Mouse (Mus musculus): Measurements from ENCODE around the gene Hbq1a.

DNA sequence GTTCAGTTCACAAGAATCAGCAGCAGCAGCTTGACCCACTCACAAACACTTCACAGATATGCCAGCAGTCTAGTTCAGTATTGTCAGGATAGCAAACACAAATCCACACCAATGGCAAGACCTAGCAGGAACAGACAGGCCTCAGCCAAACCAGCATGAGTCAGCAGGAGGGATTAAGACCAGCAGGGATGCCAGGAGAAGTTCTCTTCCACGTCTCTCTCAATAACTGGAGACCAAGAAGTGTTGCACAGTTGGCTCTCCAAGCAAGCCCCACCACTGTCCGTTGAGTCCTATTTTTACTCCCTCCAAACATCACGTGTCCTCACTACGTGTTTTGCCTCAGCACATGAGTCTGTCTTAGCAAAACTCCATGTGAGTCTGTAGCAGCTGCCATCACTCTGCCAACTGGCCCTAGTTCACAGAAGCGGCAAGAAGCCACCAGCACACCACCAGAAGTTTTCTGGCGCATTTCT, 36.6 kb downstream of the Hbq1a start:
- no peak for TF ChIP-seq POLR2A (IDR thresholded peaks at IDR 0.05; ENCODE audit: control insufficient read depth, low read depth, low read length)
- no peak for TF ChIP-seq CTCF (IDR thresholded peaks at IDR 0.05; ENCODE audit: control insufficient read depth, insufficient read depth, insufficient replicate concordance, low read depth, low read length)
